Mouse (Mus musculus): ENCODE results near the gene Psme3. TPM values are rescaled to one million over a fixed set of nuclear protein-coding genes. Genes with fewer than 3 reads are reported as not detected.

The Psme3 gene
- polyA plus RNA-seq, 1 experiment from 2014 or later: 44.1 TPM

DNA sequence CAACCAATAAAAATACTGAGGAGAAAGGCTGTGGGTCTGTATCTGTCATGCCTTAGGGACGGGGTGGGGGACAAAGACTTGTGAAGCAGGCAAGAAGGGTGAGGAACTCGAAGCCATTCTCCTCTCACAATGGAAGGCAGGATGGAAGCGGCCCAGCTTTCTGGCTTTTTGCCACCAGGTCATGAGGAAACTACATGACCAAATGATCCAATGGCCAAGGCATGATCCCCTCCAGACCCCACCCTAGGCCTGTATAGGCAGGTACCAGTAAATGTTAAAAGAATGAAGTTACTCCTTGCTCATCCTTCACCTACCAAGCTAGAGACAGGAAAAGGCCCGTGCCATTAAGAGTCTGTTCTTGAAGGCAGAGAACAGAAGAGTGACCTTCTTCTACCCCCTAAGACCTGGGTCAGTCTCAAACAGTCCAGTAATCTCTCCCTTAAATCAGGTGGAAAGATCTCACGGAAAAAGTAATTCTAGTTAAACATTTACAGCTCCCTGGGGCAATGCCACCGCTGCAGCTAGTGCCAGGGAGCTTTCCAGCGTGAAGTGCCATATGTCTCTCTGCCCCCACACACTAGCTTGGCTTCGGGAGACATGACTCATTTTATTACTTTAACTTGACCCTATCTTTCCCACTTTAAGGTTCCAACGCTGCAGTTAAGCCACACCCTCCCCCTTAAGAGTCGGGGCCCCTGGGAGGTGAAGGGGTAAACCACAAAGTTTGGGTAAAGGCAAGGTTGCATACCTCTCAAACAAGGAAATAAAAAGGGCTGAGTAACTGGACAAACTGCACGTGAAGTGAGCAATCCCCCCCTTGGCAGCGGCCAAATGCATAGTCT is 38.4 kb upstream of the Psme3 start:
- Histone ChIP-seq H3K27me3 (replicated peaks; ENCODE audit: insufficient read depth, low read length) (no peaks in the 10 kb centered on the region), H3K4me2 (replicated peaks; ENCODE audit: low read depth, low read length) (peak overlapping the region; percentile 55), H3K4me1 (ENCODE audit: insufficient read depth, low read depth, low read length) (peaks cover 14% of the 10 kb centered on the region; the same call in 1 of the 2 replicates), H3K9ac (replicated peaks; ENCODE audit: low read depth) (peak overlapping the region; percentile 37; the same call in 1 of the 2 replicates), H3K9me3 (ENCODE audit: low read length) (no peaks in the 10 kb centered on the region), H3K4me3 (ENCODE audit: low read depth, low read length) (peak overlapping the region; percentile 64), H3K27ac (ENCODE audit: low read length) (peak overlapping the region; percentile 74), H3K36me3 (ENCODE audit: insufficient read depth, low read length) (no peaks in the 10 kb centered on the region)
- TF ChIP-seq EP300 (IDR thresholded peaks at IDR 0.05) (peak; percentile 32), CTCF (IDR thresholded peaks at IDR 0.05) (no peak)
- DNase-seq (ENCODE audit: low spot score) (peak; percentile 89), ATAC-seq (peak; percentile 65)
- WGBS: 46% methylated on average over 12 of the region's 12 CpGs

DNA sequence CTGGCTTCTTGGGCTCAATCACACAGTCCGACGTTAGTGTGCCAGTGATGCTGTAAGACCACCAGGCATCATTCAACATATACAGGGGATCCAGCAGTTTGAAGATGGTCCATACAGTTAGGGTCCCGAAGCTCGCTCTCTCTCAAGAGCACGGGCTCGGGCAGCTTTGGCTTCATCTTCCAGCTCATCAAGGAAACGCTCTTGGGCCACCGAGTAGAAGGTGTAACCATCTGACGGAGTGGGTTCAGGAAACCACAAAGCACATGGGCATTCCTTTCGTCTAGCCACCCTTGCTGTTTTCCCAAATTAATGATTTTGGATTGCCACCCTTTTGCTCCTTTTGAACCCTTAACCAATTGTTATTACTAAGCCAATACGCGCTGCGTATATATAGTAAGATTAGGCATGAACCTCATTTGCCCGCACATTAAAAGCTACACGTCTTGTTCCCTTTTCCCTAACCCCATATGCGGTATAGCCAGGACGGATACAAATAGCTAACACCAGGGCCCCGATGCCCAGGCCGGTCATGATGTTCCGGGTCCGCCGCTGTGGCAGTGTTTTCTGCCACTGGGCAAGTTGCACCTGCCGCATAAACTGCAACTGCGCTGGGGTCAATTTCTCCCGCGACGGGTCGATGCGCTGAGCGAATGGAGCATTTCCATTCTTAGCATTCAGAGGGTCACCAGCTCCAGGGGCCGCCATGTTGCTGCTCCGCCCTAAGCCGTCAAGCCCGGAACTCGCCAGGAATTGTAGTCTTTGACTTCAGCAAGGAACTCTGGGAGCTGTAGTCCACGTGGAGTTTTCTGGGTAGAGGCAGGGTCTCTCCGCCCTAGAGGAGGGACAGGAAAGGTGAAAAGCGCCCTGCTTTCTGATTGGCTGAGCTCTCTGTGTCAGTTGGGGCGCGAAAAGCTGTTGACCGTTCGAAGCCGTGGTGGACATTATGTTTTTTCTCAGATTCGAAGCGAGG is 37.5 kb upstream of the Psme3 start, which contains the start of the genes Cntd1 and Coa3:
Gene Cntd1 (plus strand): TSS at position 790 of the 970 bp plus-strand sequence.
Gene Coa3 (minus strand): TSS at position 892 of the 970 bp plus-strand sequence.
- Histone ChIP-seq H3K4me3 (ENCODE audit: low read depth, low read length) (peak within 1 kb of the TSS; percentile 64), H3K4me2 (replicated peaks; ENCODE audit: low read depth, low read length) (peak within 1 kb of the TSS; percentile 55), H3K4me1 (ENCODE audit: insufficient read depth, low read depth, low read length) (peaks cover 14% of the 10 kb centered on the region; the same call in 1 of the 2 replicates), H3K27ac (ENCODE audit: low read length) (peak within 1 kb of the TSS; percentile 74), H3K9me3 (ENCODE audit: low read length) (no peaks in the 10 kb centered on the region), H3K9ac (replicated peaks; ENCODE audit: low read depth) (peak within 1 kb of the TSS; percentile 37), H3K27me3 (replicated peaks; ENCODE audit: insufficient read depth, low read length) (no peaks in the 10 kb centered on the region), H3K36me3 (ENCODE audit: insufficient read depth, low read length) (no peaks in the 10 kb centered on the region)
- TF ChIP-seq CTCF (IDR thresholded peaks at IDR 0.05): no peak; the same call in 1 of the 2 replicates
- WGBS: 4% methylated on average over 45 of the region's 45 CpGs
- ATAC-seq: peak; percentile 93
- peak; percentile 97 for DNase-seq (ENCODE audit: low spot score)

DNA sequence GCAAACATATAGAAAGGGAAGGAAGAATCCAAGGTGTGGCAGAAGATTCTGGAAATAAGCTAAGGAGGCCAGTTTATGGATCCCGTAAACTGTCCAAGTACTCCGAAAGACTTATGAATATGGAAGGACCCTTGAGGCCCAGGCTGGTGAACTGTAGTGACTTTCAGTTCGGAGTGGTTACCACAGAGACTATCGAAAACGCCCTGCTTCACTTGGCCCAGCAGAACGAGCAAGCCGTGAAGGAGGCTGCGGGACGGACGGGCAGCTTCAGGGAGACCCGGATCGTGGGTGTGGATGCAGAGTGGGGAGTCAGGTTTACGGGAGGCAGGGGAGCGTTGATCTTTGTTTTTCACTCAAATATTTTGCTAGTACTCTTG is 36.8 kb upstream of the Psme3 start:
- DNase-seq (ENCODE audit: low spot score): no peak
- Histone ChIP-seq H3K27me3 (replicated peaks; ENCODE audit: insufficient read depth, low read length) (no peaks in the 10 kb centered on the region), H3K36me3 (ENCODE audit: insufficient read depth, low read length) (no peaks in the 10 kb centered on the region), H3K27ac (ENCODE audit: low read length) (peak overlapping the region; percentile 57; the same call in 1 of the 2 replicates), H3K4me2 (replicated peaks; ENCODE audit: low read depth, low read length) (peak overlapping the region; percentile 55), H3K4me3 (ENCODE audit: low read depth, low read length) (peak overlapping the region; percentile 64), H3K9ac (replicated peaks; ENCODE audit: low read depth) (0 out of 2 replicates have a peak overlapping the region, but pooled peaks have one; percentile 19), H3K9me3 (ENCODE audit: low read length) (no peaks in the 10 kb centered on the region), H3K4me1 (ENCODE audit: insufficient read depth, low read depth, low read length) (peaks cover 14% of the 10 kb centered on the region; the same call in 1 of the 2 replicates)
- ATAC-seq: peak; percentile 1; the same call in 1 of the 2 replicates
- no peak for TF ChIP-seq CTCF (IDR thresholded peaks at IDR 0.05)
- whole genome bisulfite sequencing: 52% methylated on average over 14 of the region's 14 CpGs

DNA sequence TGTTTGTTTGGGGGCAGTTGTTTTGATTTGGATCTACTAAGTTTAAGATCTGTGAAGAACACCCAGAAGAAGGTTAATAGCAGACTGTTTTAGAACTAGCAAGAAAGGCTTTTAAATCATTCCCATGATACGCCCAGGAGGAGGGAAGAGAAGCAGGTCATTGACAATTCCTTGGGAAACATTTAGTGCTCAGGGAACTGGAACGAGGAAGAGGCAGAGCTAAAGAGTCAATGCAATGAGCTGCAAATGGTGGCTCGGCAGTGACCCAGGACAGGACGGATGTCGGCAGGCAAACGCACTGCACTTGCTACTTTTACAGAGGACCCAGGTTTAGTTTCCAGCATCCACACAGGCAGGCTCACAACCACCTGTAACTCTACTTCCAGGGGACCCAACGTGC is 35.2 kb upstream of the Psme3 start:
- Histone ChIP-seq H3K4me3 (ENCODE audit: low read depth, low read length) (no peak overlapping the region), H3K9ac (replicated peaks; ENCODE audit: low read depth) (no peak overlapping the region), H3K4me2 (replicated peaks; ENCODE audit: low read depth, low read length) (no peak overlapping the region), H3K36me3 (ENCODE audit: insufficient read depth, low read length) (no peaks in the 10 kb centered on the region), H3K4me1 (ENCODE audit: insufficient read depth, low read depth, low read length) (peaks cover 14% of the 10 kb centered on the region; the same call in 1 of the 2 replicates), H3K27ac (ENCODE audit: low read length) (no peak overlapping the region), H3K27me3 (replicated peaks; ENCODE audit: insufficient read depth, low read length) (no peaks in the 10 kb centered on the region), H3K9me3 (ENCODE audit: low read length) (no peaks in the 10 kb centered on the region)
- no peak for TF ChIP-seq CTCF (IDR thresholded peaks at IDR 0.05)
- TF ChIP-seq EP300 (IDR thresholded peaks at IDR 0.05): no peak
- DNase-seq (ENCODE audit: low spot score): no peak
- ATAC-seq: no peak
- 53% methylated on average over 7 of the region's 7 CpGs for WGBS

DNA sequence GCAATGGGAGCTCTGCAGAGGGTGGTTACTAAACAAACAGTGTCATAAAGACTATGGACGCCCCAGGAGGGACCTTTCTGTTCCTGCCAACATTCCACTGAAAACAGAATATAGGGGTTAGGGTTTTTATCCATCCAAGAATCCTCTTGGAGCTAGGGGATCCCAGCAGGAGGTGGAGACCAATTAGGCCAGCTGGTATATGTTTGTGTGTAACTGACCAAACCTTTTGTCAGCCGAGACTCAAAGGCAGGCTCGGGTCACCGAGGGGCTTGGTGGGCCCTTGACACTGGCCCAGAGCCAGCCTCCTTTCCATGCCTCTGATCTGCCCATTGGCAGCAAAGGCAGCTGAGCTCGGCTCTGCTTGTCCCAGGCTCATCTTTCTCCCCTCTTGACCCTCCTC is 33.1 kb upstream of the Psme3 start:
- Histone ChIP-seq H3K27me3 (replicated peaks; ENCODE audit: insufficient read depth, low read length) (no peaks in the 10 kb centered on the region), H3K36me3 (ENCODE audit: insufficient read depth, low read length) (no peaks in the 10 kb centered on the region), H3K4me1 (ENCODE audit: insufficient read depth, low read depth, low read length) (peaks cover 6% of the 10 kb centered on the region; the same call in 1 of the 2 replicates), H3K9ac (replicated peaks; ENCODE audit: low read depth) (no peak overlapping the region), H3K27ac (ENCODE audit: low read length) (no peak overlapping the region), H3K4me2 (replicated peaks; ENCODE audit: low read depth, low read length) (no peak overlapping the region), H3K9me3 (ENCODE audit: low read length) (no peaks in the 10 kb centered on the region), H3K4me3 (ENCODE audit: low read depth, low read length) (no peak overlapping the region)
- 20% methylated on average over 5 of the region's 5 CpGs for WGBS
- TF ChIP-seq CTCF (IDR thresholded peaks at IDR 0.05): no peak
- TF ChIP-seq EP300 (IDR thresholded peaks at IDR 0.05): no peak
- DNase-seq (ENCODE audit: low spot score) (no peak), ATAC-seq (no peak)

Measured in lung, postnatal 0 days (tissue).